Comparison of ENCODE assay signal across 17 mouse cellular contexts in the genomic region with DNA sequence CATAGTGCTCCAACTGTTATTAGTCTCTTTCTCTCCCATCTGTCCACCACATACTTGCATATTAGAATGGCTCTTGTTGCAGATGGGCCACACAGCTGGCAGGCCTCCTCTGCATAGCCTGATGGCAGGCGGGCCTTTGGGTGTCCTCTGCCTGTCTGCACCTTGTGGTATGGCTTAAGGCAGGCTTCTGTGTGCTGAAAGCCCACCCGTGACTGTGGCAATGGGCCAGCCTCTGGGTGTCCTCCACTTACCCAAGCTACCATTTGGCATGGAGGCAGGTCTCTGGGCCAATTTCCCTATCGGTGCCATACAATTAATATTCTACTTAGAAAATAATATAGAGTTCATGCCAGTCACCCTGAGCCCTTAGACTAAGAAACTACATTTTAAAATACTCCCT.
DNase-seq lines count a peak whose midpoint lies in the region.
"Had no signal": no experiment of that assay in that cellular context is flagged by ENCODE, and none has a peak within 500 bp of the region (broad histone marks: within the 10 kb centered on the region; RNA-seq: fewer than 3 reads in every experiment).

No protein-coding gene starts in this region.

- peak; percentile 24 to 68 for DNase-seq in cerebellum, postnatal 10 days
- DNase-seq in cerebellum, postnatal 36 days: no peak
- DNase-seq in cerebellum, postnatal 14 days: peak; percentile 4 to 6
- no peak for DNase-seq in cerebellum, adult 9-10 months
- DNase-seq in layer of hippocampus, postnatal 14 days (ENCODE audit: low spot score in 2 of 2): peak; percentile 2
- DNase-seq in layer of hippocampus, postnatal 25 days (ENCODE audit: extremely low spot score in 1 of 2, low spot score in 1 of 2): no peak
- DNase-seq in left cerebral cortex, postnatal 4 days: peak; percentile 74
- no peak for DNase-seq in left cerebral cortex, postnatal 36 days (ENCODE audit: low spot score in 2 of 2)
- DNase-seq: adrenal gland, adult 2 months; adrenal gland, adult 8-10 months; adrenal gland, postnatal 10 days; adrenal gland, postnatal 14 days; adrenal gland, postnatal 25 days; adrenal gland, postnatal 36 days; B cell, adult 2 months; cerebellum, adult 11 months; cerebellum, adult 11-12 months had no signal

- intact Hi-C loops in left cerebral cortex, postnatal 4 days (cut with DNase I): no loop called here
- intact Hi-C loops in left cerebral cortex, postnatal 36 days (cut with DNase I): no loop called here

Comparison
In these comparisons a context has a peak if more than half of its experiments do, and no peak if none do; other contexts are left out.
1. DNase-seq: peak in cerebellum, postnatal 10 days (2 of 2), cerebellum, postnatal 14 days (2 of 2), layer of hippocampus, postnatal 14 days (2 of 2) and left cerebral cortex, postnatal 4 days (single experiment); none in cerebellum, postnatal 36 days (0 of 2), cerebellum, adult 9-10 months (single experiment), layer of hippocampus, postnatal 25 days (0 of 2) and left cerebral cortex, postnatal 36 days (0 of 2).